Mouse (Mus musculus): ENCODE measurements around the gene Med12l. TPM values are rescaled to one million over a fixed set of nuclear protein-coding genes. Genes with fewer than 3 reads are reported as not detected.

Gene Med12l
- polyA plus RNA-seq, 1 experiment: 2.8 TPM

DNA sequence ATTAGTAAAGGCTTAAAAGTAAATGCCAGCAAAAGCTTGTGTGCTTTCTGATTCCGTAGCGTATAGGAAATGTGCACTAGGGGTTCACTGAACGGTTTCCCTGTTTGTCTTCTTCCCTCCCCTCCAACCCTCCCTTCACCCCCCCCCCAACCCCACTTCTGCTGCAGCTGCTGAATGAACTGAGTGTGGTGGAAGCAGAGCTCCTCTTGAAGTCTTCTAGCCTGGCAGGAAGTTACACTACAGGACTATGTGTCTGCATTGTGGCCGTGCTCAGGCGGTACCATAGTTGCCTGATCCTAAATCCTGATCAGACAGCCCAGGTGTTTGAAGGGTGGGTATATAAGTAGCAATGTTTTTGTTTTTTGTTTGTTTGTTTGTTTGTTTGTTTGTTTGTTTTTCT is 229.3 kb downstream of the Med12l start:
- no peak for DNase-seq (ENCODE audit: low read depth)

DNA sequence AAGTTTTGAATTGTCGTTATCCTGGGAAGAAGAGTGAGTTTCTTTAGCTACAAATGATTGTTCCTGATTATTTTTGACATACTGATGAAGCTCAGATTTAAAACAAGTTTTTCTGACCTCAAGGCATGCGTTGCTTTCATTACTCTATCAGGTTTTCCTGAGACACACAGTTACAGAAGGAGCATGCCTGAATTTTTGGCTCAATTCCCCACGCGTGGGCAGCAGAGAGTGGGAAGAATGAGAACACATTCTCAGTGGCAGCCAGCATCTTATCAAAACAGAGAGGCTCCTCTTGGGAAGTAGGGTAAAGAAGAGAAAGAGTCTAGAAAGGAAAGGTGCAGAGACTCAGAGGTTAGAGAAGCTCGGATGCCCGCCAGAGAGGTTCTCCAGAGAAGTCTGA is 237.8 kb downstream of the Med12l start:
- DNase-seq (ENCODE audit: low read depth): peak; percentile 75

DNA sequence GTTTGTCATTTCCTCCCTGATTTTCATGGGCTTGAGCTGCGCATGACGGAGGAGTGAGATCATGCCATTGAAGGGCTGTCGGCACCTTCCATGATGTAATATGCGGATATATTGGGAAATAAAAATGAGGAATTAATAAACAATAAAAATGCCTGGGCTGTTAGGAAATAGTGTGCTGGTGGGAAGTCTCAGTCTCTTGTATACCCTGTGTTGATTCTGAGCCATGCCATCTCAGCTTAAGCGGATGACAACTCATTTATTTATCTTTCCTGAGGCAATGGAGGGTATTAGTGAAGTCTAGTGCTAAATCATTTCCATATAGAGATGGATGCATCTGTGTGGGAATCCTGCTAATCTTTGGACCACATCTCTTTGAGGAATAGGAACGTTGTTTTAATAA is 242.4 kb downstream of the Med12l start:
- DNase-seq (ENCODE audit: low read depth): peak; percentile 41

DNA sequence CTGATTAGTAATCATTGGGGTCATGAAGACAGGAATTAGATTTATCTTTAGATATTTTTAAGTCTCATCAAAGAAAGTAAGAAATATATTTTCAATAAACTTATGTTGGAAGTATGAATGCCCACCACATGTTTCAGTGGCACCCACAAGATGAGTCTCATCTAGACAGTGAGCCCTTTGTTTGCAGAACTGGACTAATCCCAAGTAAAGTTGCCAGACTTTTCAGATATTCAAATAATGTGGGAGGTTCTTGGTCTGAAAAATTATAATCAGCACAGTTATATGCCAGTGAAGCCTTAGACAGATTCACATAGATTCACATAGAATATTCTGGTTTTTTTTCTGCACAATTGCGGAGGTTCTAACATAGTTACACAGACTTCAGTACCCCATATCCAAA is 244.8 kb downstream of the Med12l start:
- no peak for DNase-seq (ENCODE audit: low read depth)

DNA sequence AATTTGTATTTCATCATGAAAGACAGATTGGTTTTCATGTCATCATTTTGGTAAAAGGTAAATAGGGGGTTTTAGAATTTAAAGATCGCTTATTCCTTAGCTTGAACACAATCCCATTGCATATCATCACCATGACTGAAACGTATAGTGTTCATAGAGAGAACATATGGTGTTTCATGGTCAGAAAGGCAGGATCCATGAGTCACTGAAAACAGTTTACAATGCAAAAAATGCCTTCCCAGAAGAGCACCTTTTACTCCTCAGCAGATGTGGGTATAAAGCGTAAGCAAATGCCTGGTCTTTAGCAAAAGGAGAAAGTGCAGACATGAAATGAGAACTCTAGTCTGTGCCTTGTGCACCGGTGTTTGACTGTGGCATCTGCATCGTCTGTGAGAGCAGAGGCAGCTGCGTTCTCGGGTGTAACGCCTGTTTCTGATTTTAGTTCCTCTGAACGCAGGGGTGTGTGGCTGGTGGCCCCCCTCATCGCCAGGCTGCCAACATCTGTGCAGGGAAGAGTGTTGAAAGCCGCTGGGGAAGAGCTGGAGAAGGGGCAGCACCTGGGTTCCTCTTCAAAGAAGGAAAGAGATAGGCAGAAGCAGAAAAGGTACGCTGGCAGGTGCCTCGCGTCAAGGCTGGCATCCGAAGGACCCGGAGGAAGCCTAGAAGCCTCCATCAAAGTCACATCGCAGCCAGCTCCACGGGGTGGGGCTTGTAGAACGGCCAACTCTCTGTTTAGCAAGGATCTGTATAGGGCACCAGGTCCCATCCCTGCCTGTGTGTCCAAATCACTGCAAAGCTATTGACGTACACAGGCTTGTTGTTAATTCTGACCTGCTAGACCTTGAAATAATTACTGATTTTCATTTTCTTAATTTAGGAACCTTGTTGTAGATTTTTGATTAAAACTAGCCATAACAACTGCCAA is 252.4 kb downstream of the Med12l start:
- DNase-seq (ENCODE audit: low read depth): no peak

DNA sequence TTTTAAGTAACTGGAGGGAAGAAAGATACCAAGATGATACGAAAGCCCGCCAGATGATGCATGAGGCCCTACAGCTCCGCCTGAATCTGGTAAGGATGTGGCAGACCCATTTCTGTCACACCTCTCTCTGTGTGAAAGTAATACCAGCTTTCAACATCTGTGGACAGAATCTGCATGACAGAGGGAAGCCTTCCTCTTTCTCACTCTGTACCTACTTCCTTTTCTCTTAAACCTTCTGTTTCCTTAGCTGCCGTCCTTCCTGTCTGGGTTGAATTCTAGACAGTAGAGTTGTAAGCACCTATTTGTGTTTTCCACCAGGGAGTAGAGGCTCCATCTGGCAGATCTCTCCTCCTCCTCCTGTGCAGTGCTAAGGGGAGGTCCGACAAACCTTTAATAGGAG is 255.1 kb downstream of the Med12l start:
- DNase-seq (ENCODE audit: low read depth): no peak

DNA sequence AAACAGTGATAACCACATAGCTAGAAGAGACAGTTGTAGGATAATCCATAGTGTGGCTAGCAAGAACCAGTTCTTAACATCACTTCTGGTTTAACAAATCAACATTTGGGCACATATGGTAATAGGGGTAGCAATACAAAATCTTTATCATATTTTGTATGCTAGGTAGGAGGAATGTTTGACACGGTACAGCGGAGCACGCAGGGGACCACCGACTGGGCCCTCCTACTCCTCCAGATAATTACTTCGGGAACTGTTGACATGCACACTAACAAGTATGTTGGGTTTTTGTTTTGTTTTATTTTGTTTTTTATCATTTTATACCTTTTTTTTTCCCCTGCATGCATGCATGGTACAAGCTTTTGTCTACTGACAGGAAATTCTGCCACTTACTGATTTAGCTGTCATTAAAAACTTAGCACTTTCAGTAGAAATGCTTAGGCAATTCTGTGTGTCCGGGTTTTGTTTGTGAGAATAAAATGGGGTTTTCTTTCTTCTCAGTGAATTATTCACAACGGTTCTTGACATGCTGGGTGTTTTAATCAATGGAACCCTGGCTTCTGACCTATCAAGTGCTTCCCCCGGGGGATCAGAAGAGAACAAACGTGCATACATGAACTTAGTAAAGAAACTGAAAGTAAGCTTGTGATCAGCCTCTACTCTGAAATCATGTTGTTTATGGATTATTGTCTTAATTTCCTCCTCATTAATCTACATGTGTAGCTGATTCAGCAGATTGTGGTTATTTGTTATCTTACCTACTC is 256.3 kb downstream of the Med12l start:
- no peak for DNase-seq (ENCODE audit: low read depth)

DNA sequence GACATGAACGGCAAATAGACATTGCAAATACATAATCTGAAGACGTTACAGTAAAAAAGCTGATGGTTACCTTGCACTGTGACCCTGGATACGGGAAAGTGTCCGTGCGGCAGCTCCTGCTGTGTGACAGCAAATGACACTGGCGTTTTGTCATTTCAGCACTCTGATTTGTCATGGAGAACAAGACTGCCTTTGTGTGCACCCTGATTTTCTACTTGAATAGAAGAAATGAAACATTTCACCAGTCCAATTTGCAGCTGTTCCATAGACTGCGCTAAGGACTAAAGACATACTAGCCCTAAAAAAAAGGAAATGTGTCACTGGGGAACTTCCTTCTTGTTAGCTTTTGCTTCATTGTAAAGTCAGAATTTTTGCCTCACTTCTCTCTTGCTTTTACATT is 257.1 kb downstream of the Med12l start, which contains the start of gene P2ry12:
P2ry12 (minus strand) TSS at position 168 of the 400 bp plus-strand sequence.
- DNase-seq (ENCODE audit: low read depth): no peak

DNA sequence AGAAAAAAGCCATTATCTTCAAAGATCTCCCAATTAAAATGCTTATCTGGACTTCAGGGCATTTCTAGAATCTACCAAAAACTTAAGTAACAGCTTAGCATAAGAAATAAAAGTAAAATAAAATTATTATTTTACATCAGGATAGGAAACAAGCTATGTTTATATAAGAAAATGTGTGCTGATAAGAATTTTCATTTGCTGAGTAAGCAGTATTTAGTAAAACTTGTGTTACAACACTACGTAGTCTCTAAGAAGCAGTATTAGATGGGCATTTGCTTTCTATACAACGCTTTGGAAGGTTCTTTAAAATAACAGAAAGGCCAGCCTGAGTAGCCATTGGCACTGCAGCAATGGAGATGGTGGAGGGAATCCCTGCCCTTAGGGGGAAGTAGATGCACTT is 257.8 kb downstream of the Med12l start:
- DNase-seq (ENCODE audit: low read depth): no peak

DNA sequence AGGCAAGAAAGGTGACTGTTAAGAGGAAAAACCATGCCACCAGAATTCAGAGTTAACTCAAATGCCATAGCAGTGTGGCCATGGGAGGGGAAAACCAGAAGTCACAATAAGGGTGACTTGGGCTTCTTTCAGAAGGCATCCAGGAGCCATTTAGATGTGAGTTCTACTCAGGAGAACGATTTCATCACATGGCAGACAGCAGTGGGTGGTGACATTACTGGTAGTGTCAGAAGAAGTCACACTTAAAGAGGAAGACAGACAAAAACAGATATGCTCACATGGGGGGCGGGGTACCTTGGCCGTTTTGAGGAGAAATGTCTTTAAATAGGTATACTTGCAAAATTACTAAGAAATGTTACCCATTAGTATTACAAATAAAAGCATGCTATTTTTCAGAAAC is 258.4 kb downstream of the Med12l start:
- no peak for DNase-seq (ENCODE audit: low read depth)

DNA sequence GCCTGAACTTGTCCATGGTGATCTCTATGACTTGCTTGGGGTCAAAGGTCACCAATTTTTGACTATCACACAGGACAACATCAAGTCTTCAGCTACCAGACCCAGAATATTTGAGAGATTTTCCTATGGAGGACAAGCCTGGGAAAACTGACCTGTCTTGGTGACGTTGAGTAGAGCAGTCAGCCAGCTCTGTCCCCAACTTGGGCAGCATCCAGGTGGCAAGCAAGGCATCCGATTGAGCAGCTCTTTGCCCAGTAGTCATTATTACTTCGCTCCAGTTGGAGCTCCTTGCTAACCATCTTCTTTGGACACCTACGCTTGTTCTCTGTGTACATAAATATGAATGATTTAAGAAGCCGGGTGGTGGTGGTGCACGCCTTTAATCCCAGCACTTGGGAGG is 265.2 kb downstream of the Med12l start:
- no peak for DNase-seq (ENCODE audit: low read depth)

DNA sequence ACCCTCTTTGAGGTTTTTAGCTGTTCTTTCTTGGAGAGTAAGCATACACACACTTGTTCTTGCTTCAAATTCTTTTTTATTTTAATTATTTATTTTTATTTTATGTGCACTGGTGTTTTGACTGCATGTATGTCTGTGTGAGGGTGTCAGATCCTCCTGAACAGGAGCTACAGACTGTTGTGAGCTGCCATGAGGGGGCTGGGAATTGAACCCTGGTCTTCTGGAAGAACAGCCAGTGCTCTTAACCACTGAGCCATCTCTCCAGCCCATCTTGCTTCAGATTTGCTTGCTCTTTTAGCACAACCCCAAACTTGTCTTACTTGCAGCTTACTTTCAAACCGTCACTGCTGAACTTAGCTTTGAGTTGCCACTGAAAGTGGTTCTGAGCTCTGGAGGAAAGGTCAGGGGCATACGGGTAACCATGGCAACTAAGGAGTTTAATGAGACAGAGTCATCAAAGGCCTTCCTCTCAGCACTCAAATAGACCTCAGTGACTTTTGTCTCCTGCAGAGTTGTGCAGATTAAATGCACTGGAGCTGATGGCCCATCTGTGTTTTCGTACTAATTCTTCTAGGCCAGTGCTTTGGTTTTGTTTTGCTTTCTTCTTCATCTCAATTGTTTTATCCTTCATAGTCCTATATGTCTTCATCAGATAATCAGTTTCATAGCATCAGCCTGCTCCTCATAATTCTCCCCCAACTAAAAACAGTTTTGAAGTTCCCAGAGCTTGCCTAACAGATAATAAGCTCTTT is 272.1 kb downstream of the Med12l start:
- DNase-seq (ENCODE audit: low read depth): no peak

DNA sequence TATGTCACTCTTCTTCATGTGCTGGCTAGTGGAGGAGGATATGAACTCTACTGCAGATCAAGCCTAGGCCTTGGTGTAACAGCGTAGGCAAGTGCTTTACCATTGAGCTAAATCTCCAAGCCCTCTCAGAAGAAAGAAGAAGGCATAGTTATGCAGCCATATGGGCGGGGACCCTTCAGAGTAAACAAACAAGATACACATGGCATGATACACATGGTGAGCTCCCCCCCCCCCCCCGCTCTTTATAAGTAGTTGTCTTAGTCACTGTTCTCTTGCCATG is 272.6 kb downstream of the Med12l start:
- DNase-seq (ENCODE audit: low read depth): no peak

DNA sequence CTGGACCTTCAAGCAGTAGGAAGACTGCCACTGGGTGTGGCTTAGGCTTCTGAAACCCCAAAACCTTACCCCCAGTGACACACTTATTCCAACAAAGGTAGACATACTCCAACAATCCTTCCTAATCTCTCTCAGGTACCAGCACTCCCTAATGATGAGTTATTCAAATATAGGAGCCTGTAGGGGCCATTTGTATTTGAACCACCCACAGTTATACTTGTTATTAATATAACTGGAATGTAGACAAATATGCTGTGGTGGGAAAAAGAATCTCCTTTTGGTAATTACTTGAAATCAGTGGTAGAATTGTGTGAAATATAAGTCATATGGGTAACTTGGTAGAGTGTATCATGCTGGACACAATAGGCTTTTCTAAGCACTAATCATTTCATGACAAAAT is 273.0 kb downstream of the Med12l start:
- no peak for DNase-seq (ENCODE audit: low read depth)

DNA sequence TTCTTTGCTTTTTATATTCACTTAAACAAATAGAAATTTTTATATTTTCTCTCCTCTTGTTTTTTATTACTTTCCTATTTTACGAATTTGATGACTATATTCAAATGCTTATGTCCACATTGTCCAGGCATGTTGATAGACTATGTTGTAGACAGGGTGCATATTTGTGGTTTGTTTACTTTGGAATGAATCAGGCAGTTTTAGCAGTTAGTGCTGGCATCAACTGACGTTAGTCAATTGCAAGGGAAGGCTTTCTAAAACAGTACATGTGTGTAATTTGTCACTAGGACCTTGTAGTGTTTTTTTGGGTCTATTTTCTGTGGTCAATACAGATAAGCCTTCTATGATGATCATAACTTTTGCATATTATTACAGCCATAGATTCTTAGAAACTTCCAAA is 284.9 kb downstream of the Med12l start:
- DNase-seq (ENCODE audit: low read depth): peak; percentile 44

DNA sequence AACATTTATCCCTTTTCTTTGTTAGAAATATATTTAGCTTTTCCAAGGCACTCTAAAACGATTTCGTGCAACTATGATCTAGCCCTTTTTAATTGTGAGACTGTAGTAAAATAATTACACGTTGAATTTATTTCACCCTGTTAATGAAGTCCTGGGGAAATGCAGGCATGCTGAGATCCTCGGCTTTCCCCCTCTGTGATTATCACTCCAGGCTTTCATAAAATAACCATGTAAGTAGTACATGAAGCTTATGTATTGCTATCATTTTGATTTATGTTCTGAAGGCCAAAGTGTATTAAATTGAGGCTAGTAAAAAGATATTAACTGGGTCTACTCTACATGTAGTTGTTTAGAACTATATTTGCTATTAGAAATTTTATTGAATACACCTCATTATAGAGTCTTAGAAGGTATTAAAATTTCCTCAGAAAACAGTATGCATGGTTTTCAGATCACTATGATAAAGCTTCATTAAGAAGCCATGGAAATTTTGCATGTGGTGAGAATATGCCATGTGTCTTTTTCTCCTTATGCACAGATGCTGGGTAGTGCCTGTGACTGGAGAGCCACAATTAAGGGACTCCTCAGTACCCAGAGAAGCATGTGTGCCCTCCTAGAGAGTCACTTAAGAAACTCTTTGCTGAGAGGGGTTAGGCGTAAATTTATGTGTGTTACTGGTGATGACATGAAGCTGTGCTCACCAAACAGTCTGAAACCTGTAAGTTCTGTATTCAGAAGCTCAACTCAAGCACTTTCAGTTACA is 288.0 kb downstream of the Med12l start:
- DNase-seq (ENCODE audit: low read depth): no peak

DNA sequence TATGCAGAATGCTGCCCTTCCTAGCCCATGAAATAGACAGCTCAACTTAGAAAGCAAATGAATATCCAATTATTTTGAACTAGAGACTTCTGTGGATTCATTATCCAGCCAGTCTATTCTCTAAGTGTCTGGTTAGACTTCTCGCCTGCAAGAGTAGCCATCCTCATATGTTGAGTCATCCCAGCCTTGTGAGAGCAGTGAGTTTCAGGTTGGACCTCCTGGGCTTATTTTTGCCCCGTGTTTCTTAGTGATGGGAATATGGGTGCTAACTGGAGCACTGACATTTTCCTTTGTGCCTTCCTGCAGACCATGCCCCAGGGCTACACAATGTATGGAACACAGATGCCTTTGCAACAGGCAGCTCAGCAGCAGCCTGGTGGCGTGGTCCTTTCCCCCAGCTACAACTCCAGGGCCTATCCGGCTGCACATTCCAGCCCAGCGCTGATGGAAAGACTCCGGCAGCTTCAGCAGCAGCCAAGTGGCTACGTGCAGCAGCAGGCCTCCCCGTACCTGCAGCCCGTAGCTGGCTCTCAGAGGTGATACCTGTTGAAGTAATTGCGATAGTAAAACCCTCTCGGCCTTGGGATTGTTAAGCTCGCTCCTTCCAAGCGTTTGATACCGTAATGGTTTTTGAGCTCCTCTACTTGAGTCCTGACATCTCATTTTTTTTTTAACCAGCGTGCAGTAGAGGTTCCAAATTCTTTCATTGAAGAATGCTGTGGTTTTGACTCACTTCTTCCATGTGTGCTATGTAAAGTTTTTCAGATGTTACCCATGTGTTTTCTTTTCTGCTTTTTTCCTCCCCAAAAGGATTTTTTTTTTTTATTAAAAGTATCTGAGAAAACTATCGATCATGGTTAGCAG is 290.3 kb downstream of the Med12l start:
- DNase-seq (ENCODE audit: low read depth): no peak

DNA sequence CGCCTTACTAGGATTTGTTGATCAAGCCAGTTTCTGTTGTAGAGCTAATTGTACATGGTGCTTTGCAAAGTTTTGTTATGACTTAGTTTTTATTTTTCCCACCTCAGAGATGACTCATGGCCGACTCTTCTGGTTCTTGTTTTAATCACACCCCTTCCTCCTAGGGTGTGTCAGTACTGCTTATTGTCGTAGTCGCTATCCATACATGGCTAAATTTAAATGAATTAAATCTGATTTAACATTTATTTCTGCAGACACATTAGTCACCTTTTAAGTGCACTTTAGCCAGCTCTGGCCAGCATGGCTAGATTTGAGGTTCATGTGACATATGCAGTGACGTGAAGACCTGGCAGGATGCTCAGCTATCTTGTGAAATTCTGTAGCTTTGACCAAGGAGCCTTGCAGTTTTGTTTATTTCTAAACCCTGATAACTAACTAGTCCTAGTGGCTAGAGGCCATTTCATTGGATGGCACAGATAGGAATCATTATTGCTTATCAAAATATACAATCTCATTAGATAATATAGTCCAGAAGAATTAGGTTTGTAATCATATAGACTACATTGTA is 291.0 kb downstream of the Med12l start:
- DNase-seq (ENCODE audit: low read depth): no peak

DNA sequence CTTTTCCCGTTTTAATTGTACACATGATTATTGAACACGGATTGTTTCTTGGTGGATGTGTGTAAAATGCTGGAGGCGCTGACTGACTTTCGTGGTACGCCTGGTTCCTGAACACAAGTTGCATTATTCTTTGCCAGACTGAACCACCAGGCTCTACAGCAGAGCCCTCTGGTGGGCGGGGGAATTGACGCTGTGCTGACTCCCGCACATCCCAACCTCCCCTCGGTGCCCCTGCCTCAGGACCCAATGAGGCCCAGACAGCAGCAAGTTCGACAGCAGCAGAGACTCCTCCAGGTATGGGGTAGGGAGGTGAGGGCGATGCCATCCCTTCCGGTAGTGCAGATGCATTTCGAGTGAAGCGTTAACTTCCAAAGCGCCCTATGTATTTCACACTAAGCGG is 292.0 kb downstream of the Med12l start:
- no peak for DNase-seq (ENCODE audit: low read depth)

DNA sequence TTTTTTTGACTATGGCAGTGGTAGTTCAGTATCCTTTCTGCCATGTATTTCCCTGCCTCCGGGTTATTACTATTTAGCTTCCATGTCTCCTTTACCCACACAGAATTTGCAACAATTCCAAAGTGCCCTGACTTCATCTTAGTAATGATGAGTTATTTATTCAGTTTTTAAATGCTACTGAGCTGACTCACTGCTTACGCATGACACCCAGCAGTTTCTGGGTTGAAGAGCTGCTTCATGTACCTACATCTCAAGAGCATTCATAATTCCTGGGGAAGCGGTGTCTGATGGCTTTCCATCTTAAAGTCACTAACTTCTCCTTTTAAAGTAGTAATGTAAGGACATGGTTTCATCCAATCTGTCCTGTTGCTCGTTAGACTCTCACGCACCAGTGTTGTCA is 299.3 kb downstream of the Med12l start:
- DNase-seq (ENCODE audit: low read depth): no peak
